Comparison of ENCODE assay signal across 17 mouse cellular contexts in the genomic region with DNA sequence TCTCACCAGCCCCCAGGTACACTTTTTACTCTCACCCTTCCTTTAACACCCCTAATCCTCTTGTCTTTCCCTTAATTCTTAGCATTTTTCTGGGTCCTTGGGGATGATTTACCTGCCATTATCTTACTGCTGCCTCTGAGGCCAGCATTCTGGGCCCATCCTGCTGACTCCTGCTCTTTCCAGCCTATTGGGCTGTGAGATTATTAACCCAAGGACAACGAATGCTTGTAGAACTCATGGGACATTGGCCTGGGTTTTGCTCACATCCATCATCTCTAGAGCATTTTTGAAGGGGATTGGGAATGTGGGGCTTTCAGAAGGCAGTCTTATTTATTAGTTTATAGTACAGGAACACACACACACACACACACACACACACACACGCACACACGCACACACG.
"Had no signal": no experiment of that assay in that cellular context is flagged by ENCODE, and none has a peak within 500 bp of the region (broad histone marks: within the 10 kb centered on the region; RNA-seq: fewer than 3 reads in every experiment).

No protein-coding gene starts in this region.

- H3K36me3 ChIP-seq: limb, embryonic 15.5 days; liver, embryonic 12.5 days; midbrain, embryonic 10.5 days; neural tube, embryonic 15.5 days had no signal

- H3K9ac ChIP-seq: limb, embryonic 15.5 days; liver, embryonic 12.5 days; lung, embryonic 14.5 days; neural tube, embryonic 15.5 days had no signal

- H3K4me2 ChIP-seq: limb, embryonic 15.5 days; liver, embryonic 12.5 days; lung, embryonic 14.5 days; neural tube, embryonic 15.5 days had no signal

- DNase-seq: lung, embryonic 14.5 days; lung, postnatal 10 days; lung, postnatal 4 days; midbrain, embryonic 14.5 days; retina, postnatal 1 day; right cerebral cortex, postnatal 4 days; spleen, adult 18-20 months; thymus, adult 18-20 months; thymus, postnatal 14 days had no signal

- H3K27ac ChIP-seq: layer of hippocampus, adult 2 months; left cerebral cortex, adult 2 months; limb, embryonic 15.5 days; liver, embryonic 12.5 days; midbrain, embryonic 10.5 days; neural tube, embryonic 15.5 days had no signal

- ATAC-seq: intestine, postnatal 0 days; liver, embryonic 12.5 days had no signal

- H3K27me3 ChIP-seq: limb, embryonic 15.5 days; liver, embryonic 12.5 days; neural tube, embryonic 15.5 days had no signal

- H3K4me3 ChIP-seq: layer of hippocampus, adult 2 months; left cerebral cortex, adult 2 months; limb, embryonic 15.5 days; liver, embryonic 12.5 days; midbrain, embryonic 10.5 days; myocyte; neural tube, embryonic 15.5 days had no signal

- H3K9me3 ChIP-seq: limb, embryonic 15.5 days; liver, embryonic 12.5 days; midbrain, embryonic 10.5 days; neural tube, embryonic 15.5 days had no signal

- H3K4me1 ChIP-seq: midbrain, embryonic 10.5 days; neural tube, embryonic 15.5 days had no signal
